Mouse (Mus musculus) hematopoietic stem cell, adult 5-6 weeks (primary cell): Measurements from ENCODE around the gene Cnih2. TPM values are rescaled to one million over a fixed set of nuclear protein-coding genes. Genes with fewer than 3 reads are reported as not detected.

Experiments used
- ATAC-seq, 2 experiments: fragments of 125-278 bp in 1 of 2; replicated peaks in 1 of 2; 2 replicates each; pipeline ENCODE4 v1.8.0; 2016 to 2017; ENCODE audit warnings: inconsistent platforms in 2 of 2, mild to moderate bottlenecking in 2 of 2, moderate number of reproducible peaks in 2 of 2, low read depth in 1 of 2, moderate TSS enrichment in 1 of 2; ENCODE audit not compliant: low FRiP score in 2 of 2, poor library complexity in 2 of 2, severe bottlenecking in 2 of 2, insufficient read depth in 1 of 2, low TSS enrichment in 1 of 2
- total RNA-seq: library from RNA; stranded (forward); fragments of 172-1452, 232-1000 nt; gene quantifications from 2 replicates; pipeline ENCODE4 v1.2.3, GENCODE M21; 2017

Cnih2 gene
- total RNA-seq, 1 experiment from 2014 or later = 0.35 TPM

DNA sequence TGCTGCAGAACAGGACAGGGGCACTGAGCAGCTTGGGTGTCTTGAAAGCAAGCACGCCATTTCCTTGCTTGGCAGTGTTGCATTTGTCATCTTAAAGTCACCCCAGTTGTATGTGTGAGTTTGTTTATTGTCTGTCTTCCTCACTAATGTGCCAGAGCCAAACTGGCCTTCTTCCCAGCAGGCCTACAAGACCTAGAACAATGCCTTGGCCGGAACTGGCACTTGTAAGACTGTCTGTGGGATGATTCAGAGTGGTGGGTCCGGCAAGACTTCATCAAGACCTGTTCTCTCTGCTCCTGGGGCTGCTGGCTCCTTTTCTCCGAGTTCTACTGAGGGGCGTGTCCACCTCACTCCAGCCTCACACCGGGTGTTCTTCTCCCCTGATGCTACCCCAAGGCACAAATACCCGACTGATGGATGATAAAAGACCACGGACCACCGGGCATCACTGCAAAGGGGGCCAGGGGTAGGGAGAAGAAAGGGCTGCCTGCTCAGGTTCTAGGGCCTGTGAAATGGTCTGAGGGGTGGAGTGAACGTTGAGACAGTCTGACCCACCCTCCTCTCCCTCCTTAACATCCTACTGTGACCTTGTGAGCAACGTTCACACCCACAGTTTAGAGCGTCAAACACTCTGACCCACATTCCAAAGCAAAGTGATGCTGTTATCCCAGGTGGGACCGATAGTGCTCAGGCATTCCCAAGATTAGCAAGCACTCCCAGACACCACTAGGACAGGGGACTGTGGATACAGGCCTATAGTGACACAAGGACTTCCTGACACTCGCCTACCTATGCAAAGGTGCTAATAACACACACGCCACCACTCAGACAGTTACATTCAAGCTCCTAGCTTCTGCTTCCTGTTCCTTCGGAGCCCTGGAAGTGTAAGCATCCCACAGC lies 40.2 kb downstream of the Cnih2 start:
- no peak for ATAC-seq

DNA sequence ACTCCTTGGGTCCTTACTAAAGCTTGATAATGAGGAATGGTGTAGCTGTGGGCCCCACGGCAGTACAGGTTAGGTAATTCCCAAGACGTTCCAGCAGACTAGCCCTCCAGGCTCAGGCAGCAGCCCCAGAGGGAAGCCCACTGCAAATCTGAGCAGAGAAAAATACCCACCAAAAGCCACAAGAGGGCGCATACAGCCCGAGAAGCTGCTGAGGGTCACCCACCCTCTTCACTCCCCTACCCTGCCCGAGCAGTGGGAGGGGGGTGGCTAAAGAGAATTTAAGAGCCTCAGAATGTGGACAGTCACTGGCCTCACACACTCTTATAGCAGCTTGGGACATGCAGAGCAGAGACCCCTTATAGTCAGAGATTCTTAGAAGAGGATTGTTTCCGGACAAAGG lies 42.1 kb downstream of the Cnih2 start:
- ATAC-seq = peak; percentile 40 to 51; a peak in 2 of 4 replicates

DNA sequence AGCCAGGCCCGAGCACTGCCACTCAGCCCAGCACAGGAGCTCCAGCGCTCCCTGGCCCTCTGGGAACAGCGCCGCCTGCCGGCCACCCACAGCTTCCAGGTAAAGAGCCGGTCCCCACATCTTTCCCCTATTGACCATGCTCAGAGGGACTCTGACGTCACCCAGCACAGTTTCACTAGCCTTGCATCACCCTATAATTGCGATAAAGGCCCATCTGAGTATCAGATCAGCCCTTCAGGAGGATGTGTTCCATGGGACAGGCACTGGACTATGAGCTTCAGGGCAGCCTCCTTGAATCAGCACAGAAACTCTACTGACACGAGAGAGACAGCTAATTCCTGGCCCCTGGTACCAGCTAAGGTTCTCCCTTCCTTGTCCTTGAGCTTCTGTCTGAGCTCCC lies 44.4 kb downstream of the Cnih2 start:
- no peak; a peak in 1 of 4 replicates for ATAC-seq

DNA sequence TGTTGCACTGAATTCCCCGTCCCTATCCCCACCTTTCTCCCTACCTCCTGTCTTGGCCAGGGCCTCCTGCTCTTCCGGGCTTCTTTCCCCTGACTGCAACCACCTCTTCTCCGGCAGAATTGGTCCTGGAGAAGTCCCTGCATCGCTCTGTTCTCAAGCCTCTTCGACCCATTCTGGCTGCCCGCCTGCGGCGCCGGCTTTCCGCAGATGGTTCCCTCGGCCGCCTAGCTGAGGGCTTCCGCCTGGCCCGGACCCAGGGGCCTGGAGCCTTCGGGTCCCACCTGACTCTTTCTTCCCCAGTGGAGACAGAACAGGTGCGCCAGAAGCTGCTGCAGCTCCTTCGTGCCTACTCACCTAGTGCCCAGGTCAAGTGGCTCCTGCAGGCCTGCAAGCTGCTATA lies 45.5 kb downstream of the Cnih2 start:
- ATAC-seq = no peak

DNA sequence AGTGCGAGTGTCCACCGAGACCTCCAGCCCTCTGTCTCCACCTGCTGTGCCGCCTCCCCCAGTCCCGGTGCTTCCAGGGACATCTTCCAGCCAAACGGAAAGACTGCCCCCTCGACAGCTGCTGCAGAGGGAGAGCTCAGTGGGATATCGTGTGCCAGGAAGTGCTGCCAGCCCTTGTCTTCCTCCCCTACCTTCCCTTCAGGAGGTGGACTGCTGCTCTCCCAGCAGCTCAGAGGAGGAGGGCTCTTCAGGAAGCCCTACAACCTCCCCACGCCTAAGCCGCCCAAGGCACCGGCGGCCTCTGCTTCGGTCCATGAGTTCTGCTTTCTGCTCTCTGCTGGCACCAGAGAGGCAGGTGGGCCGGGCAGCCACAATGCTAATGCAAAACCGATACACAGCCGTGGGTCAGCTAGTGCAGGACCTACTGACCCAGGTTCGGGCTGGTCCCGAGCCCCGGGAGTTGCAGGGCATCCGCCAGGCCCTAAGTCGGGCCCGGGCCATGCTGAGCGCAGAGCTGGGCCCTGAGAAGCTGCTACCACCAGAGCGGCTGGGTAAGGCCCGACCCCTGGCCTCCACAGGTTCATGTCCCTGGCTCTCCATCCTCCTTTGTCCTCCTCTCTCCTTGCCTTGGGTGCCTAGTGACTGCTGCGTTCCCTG lies 46.0 kb downstream of the Cnih2 start:
- 0 out of 4 replicates have a peak, but pooled peaks of 1 of the 2 experiments have one; percentile 22 for ATAC-seq

DNA sequence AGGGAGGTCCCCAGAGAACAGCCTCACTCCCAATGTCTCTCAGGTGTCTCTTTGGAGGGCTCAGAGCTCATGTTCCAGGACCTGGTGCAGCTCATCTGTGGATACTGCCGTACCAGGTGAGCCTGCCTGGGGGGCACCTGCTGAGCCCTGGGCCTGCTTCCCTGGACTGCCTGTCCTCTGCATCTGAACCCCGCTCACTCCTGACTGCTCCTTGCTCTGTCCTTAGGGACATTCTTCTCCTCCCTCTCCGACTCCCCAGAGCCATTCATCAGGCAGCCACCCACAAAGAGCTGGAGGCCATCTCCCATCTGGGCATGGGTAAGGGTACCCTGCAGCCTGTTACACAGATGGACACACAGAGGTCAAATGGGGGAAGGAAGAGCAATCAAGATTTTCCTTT lies 46.8 kb downstream of the Cnih2 start:
- no peak for ATAC-seq

DNA sequence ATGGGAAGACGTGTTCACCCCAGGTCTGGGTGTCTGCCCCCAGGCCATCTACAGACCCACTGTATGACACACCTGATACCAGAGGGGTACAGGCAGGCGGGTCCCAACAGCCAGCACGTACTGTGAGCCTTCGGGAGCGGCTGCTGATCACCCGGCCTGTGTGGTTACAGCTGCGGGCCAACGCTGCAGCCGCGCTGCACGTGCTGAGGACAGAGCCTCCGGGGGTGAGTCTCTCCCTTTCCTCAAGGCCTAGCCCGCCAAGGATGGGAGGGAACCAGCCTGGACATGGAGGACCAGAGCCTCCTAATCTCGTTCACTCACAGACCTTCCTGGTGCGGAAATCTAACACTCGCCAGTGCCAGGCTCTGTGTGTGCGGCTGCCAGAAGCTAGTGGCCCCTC lies 47.3 kb downstream of the Cnih2 start:
- peak in 1 of 2 experiments; percentile 42; a peak in 2 of 4 replicates for ATAC-seq

DNA sequence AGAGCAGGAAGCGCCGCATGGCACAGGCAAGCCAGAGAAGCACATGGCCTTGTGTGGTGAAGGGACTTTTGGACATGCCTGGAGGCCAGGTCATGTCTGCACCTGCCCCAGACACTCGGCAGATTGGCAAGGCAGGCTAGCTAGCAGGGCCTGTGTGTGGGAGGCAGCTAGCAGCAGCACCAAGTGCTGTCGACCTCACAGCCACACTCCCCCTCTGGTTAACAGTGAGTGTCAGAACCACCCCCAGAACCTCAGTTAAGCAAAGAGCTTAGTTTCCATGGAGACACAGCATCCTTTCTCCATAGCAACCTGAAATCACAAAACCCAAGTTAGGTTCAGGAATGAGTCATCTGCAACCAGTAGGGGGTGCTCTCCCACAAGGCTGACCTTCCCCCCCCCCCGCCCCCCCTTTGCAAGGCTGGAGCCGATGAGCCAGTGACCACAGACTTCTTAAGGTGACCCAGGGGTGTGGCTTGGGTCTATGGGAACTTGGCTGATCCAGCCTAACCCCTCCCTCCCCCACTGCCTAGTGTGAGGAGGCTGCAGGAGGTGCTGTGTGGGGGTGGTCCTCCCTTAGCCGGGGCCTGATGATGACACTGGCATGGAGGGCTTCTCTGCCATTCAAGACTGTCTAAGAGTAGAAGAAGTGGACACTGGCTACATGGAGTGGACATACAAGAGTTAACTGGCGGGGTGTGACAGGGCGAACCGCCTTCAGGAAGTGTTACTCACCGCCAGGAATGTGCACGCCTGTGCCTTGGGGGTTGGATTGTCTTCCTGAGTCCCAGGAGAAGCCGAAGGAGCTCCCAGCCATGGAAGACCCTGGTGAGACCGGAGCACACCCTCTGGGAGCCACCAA lies 48.0 kb downstream of the Cnih2 start, which contains the start of gene Rin1:
TSS of gene Rin1 (plus strand) at position 435 of the 859 bp plus-strand sequence.
- no peak for ATAC-seq

DNA sequence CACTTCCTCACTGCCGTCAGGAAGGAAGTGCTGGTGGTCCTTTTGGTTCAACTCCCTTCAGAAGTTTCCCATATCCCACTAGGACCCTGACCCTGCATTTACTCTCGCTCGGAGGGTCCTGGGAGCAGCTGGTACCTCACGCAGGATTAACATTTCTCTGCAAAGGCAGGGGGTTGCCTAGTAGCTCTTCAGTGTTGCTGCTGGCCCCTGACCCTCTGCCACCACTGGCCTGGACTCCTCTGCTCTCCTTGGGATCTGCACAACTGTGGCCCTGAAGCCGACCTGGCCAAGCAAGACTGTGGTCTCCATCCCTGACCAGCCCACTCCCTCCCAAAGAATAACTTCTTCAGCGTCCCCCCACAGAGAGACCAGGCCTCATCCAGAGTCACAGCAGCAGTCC lies 49.0 kb downstream of the Cnih2 start:
- no peak for ATAC-seq

DNA sequence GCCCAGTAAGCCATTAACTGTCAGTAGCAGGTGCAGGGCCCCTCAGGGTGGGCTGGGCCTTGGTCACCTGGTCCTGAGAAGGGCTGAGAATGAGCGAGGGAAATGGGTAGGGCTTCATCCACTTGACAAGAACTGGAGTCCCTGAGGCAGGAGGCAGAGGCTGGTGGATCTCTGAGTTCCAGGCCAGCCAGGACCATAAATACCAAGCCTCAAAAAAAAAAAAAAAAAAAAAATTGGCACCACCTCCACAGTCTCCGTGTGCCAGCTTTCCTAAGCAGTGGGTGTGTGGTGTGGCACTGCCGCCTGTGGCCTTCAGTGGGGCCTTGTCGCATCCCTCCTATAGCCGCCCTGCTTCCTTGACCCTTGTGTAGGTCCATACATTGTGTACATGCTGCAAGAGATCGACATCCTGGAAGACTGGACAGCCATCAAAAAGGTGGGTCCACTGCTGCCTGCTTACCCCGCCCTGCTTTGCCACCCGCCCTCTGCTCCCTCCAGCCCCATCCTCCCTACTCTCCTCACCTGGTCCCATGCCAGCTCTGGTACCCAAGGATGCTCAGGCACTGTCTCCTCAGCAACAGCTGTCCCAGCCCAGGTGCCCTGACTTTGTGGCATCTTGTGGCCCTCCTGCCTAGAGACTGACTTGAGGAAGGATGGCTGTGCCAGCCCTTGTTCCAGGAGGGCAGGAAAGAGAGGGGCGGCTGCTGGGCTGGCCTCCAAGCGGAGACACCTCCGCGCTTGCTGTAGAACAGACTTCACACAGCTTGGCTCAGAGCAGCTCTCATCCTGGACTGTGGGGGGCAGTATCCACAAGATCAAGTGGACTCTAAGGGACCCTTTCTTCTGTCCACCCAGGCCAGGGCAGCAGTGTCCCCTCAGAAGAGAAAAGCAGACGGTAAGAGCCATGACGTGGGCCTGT lies 49.9 kb downstream of the Cnih2 start:
- no peak for ATAC-seq

DNA sequence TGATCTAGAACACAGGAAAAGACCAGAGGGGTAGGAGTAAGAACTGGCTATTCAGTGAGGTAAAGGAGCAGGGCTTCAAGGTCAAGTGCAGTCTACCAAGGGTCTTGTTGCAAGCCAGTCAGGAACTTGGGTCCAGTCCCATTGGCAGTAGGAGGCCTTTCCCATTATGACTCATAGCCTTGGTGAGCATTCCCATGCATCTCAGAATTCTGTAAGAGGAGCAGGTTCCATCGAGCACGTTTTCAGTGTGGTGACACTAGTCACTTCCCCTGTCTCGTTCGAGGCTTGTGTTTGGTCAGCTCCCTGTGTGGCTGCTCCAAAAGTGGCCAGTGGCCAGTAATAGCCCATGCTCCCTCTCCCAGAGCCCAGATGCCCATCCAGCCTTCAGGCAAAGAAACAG lies 52.8 kb downstream of the Cnih2 start:
- ATAC-seq = no peak

Other genes with a start within 250 kb of the Cnih2 start
- 18.9 and 29.8 TPM in 2 replicates for gene Ctsf, start 243.4 kb downstream of the Cnih2 start, total RNA-seq
- 0.06 and 0.20 TPM in 2 replicates for gene Actn3, start 220.6 kb downstream of the Cnih2 start, total RNA-seq
- gene Zdhhc24, start 219.9 kb downstream of the Cnih2 start, total RNA-seq = 13.1 and 17.4 TPM in 2 replicates
- gene Bbs1, start 191.9 kb downstream of the Cnih2 start, total RNA-seq = 2.3 and 3.2 TPM in 2 replicates
- gene Dpp3, start 170.2 kb downstream of the Cnih2 start, total RNA-seq = 37.6 and 41.1 TPM in 2 replicates
- 0.10 TPM in 1 of 2 replicates, not detected in the other for gene Peli3, start 155.4 kb downstream of the Cnih2 start, total RNA-seq
- gene Mrpl11, start 136.4 kb downstream of the Cnih2 start, total RNA-seq = 50.0 and 71.5 TPM in 2 replicates
- gene Npas4, start 108.2 kb downstream of the Cnih2 start, total RNA-seq = not detected in 2 replicates
- 2.3 and 5.3 TPM in 2 replicates for gene Slc29a2, start 74.7 kb downstream of the Cnih2 start, total RNA-seq
- gene B4gat1, start 59.7 kb downstream of the Cnih2 start, total RNA-seq = not detected in 2 replicates
- 7.3 and 8.4 TPM in 2 replicates for gene AC124502.3, start 59.6 kb downstream of the Cnih2 start, total RNA-seq
- 23.3 and 29.5 TPM in 2 replicates for gene Brms1, start 57.2 kb downstream of the Cnih2 start, total RNA-seq
- 0.69 TPM in 1 of 2 replicates, not detected in the other for gene Rin1, start 48.0 kb downstream of the Cnih2 start, total RNA-seq
- gene Cd248, start 30.4 kb downstream of the Cnih2 start, total RNA-seq = 0.31 and 0.74 TPM in 2 replicates
- not detected in 2 replicates for gene Tmem151a, start 13.0 kb downstream of the Cnih2 start, total RNA-seq
- 8.2 and 12.9 TPM in 2 replicates for gene Yif1a, start 10.0 kb downstream of the Cnih2 start, total RNA-seq
- gene Rab1b, start 8.6 kb upstream of the Cnih2 start, total RNA-seq = 70.4 and 70.9 TPM in 2 replicates
- 9.8 and 10.1 TPM in 2 replicates for gene Klc2, start 20.0 kb upstream of the Cnih2 start, total RNA-seq
- gene Pacs1, start 174.6 kb upstream of the Cnih2 start, total RNA-seq = 17.3 and 23.4 TPM in 2 replicates
- 262 and 325 TPM in 2 replicates for gene Sf3b2, start 196.9 kb upstream of the Cnih2 start, total RNA-seq
- gene Gal3st3, start 199.8 kb upstream of the Cnih2 start, total RNA-seq = not detected in 2 replicates
- gene Catsper1, start 237.2 kb upstream of the Cnih2 start, total RNA-seq = not detected in 2 replicates